ENCODE assay signal across 33 mouse cellular contexts in the genomic region with DNA sequence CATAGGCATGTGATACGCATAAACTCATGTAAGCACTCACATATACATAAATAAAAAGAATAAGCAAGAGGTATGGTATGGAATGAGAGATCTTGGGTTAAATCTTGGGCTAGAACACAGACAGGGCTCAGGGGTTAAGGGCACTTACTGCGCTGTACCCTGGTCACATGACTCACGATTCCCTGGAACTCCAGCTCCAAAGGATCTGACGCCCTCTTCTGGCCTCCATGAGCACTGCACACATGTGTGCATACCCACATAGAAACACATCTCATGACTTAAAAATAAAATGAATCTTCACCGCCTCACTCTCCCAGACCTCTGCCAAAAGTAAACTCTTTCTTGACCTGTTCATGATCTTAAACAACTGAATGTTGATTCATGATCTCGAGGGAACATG. TPM values are rescaled to one million over a fixed set of nuclear protein-coding genes. Genes with fewer than 3 reads are reported as not detected.
DNase-seq lines count a peak whose midpoint lies in the region; ATAC-seq and TF ChIP-seq lines count a peak whose summit lies in the region.
"Had no signal": no experiment of that assay in that cellular context is flagged by ENCODE, and none has a peak within 500 bp of the region (broad histone marks: within the 10 kb centered on the region; RNA-seq: fewer than 3 reads in every experiment).

No protein-coding gene starts in this region.

- no peak for DNase-seq in lung, embryonic 14.5 days
- no peak for DNase-seq in lung, postnatal 14 days
- DNase-seq in NIH3T3 (ENCODE audit: low read depth), result peak; percentile 38
- no peak for DNase-seq in ovary, postnatal 14 days (ENCODE audit: low spot score)
- no peak for DNase-seq in urinary bladder, postnatal 25 days (ENCODE audit: low spot score)
- DNase-seq: cerebellum, adult 11 months; cerebellum, postnatal 10 days; forebrain, postnatal 0 days; gastrocnemius, postnatal 25 days; heart, postnatal 4 days; kidney, adult 9 months; kidney, postnatal 36 days; layer of hippocampus, adult 9-11 months; left cerebral cortex, postnatal 4 days; retina, postnatal 1 day; right cerebral cortex, postnatal 25 days; thymus, adult 18-20 months; thymus, postnatal 4 days had no signal

- no peak overlapping the region for H3K27ac ChIP-seq in intestine, postnatal 0 days (ENCODE audit: low read depth, low read length)
- no peak overlapping the region for H3K27ac ChIP-seq in intestine, embryonic 15.5 days
- H3K27ac ChIP-seq in lung, embryonic 14.5 days (ENCODE audit: low read depth), result no peak overlapping the region
- H3K27ac ChIP-seq: heart, embryonic 10.5 days; hindbrain, embryonic 14.5 days; left cerebral cortex, adult 2 months; lung, embryonic 15.5 days; macrophage; midbrain, embryonic 15.5 days; neural tube, embryonic 12.5 days had no signal

- no peak for ATAC-seq in intestine, postnatal 0 days
- ATAC-seq in intestine, embryonic 15.5 days, result no peak
- ATAC-seq in lung, embryonic 14.5 days (ENCODE audit: insufficient read depth), result no peak
- ATAC-seq: forebrain, postnatal 0 days; inflammation-experienced regulatory T-cells, adult 6 months; midbrain, embryonic 15.5 days had no signal

- H3K4me3 ChIP-seq in intestine, postnatal 0 days (ENCODE audit: low read depth, low read length), result no peak overlapping the region
- H3K4me3 ChIP-seq in intestine, embryonic 15.5 days (replicated peaks), result no peak overlapping the region
- H3K4me3 ChIP-seq in lung, embryonic 14.5 days (ENCODE audit: low read depth, low read length), result no peak overlapping the region
- H3K4me3 ChIP-seq: heart, embryonic 10.5 days; left cerebral cortex, adult 2 months; lung, embryonic 15.5 days; midbrain, embryonic 15.5 days; neural tube, embryonic 12.5 days had no signal

- TF ChIP-seq CTCF in intestine, postnatal 0 days (IDR thresholded peaks at IDR 0.05; ENCODE audit: low read depth), result peak; percentile 23; the same call in 1 of the 2 replicates
- peak; percentile 41; the same call in 1 of the 2 replicates for TF ChIP-seq CTCF in lung, embryonic 14.5 days (IDR thresholded peaks at IDR 0.05; ENCODE audit: low read depth)

- no peak overlapping the region for H3K4me2 ChIP-seq in intestine, postnatal 0 days (replicated peaks; ENCODE audit: low read depth)
- no peak overlapping the region for H3K4me2 ChIP-seq in intestine, embryonic 15.5 days (replicated peaks)
- H3K4me2 ChIP-seq in lung, embryonic 14.5 days, result no peak overlapping the region
- H3K4me2 ChIP-seq: hindbrain, embryonic 14.5 days; lung, embryonic 15.5 days; midbrain, embryonic 15.5 days; neural tube, embryonic 12.5 days had no signal

- no peak overlapping the region for H3K9ac ChIP-seq in intestine, postnatal 0 days (ENCODE audit: low read depth, low read length)
- H3K9ac ChIP-seq in intestine, embryonic 15.5 days, result no peak overlapping the region
- H3K9ac ChIP-seq in lung, embryonic 14.5 days, result no peak overlapping the region
- H3K9ac ChIP-seq: forebrain, postnatal 0 days; hindbrain, embryonic 14.5 days; lung, embryonic 15.5 days; midbrain, embryonic 15.5 days; neural tube, embryonic 12.5 days had no signal

- no peaks in the 10 kb centered on the region for H3K4me1 ChIP-seq in intestine, postnatal 0 days (replicated peaks; ENCODE audit: control insufficient read depth, insufficient read depth, low read length)
- H3K4me1 ChIP-seq in intestine, embryonic 15.5 days (replicated peaks), result no peaks in the 10 kb centered on the region
- no peaks in the 10 kb centered on the region for H3K4me1 ChIP-seq in lung, embryonic 14.5 days (ENCODE audit: insufficient read depth)
- H3K4me1 ChIP-seq: midbrain, embryonic 15.5 days had no signal

- no peaks in the 10 kb centered on the region for H3K27me3 ChIP-seq in intestine, postnatal 0 days (replicated peaks; ENCODE audit: control insufficient read depth, insufficient read depth, low read length)
- peaks cover 6% of the 10 kb centered on the region; the same call in 1 of the 2 replicates for H3K27me3 ChIP-seq in intestine, embryonic 15.5 days (replicated peaks)
- H3K27me3 ChIP-seq in lung, embryonic 14.5 days (ENCODE audit: insufficient read depth, low read length), result 0 out of 2 replicates have a peak, but pooled peaks cover 5% of the 10 kb centered on the region
- H3K27me3 ChIP-seq: midbrain, embryonic 15.5 days; neural tube, embryonic 12.5 days had no signal

- no peaks in the 10 kb centered on the region for H3K36me3 ChIP-seq in intestine, postnatal 0 days (ENCODE audit: control insufficient read depth, insufficient read depth)
- H3K36me3 ChIP-seq in intestine, embryonic 15.5 days, result no peaks in the 10 kb centered on the region
- H3K36me3 ChIP-seq in lung, embryonic 14.5 days (ENCODE audit: insufficient read depth), result no peaks in the 10 kb centered on the region
- H3K36me3 ChIP-seq: heart, embryonic 10.5 days; lung, embryonic 15.5 days; midbrain, embryonic 15.5 days; neural tube, embryonic 12.5 days had no signal

- no peaks in the 10 kb centered on the region for H3K9me3 ChIP-seq in intestine, postnatal 0 days (ENCODE audit: control insufficient read depth)
- no peaks in the 10 kb centered on the region for H3K9me3 ChIP-seq in intestine, embryonic 15.5 days
- no peaks in the 10 kb centered on the region for H3K9me3 ChIP-seq in lung, embryonic 14.5 days (ENCODE audit: low read depth, low read length)
- H3K9me3 ChIP-seq: heart, embryonic 10.5 days; lung, embryonic 15.5 days; midbrain, embryonic 15.5 days; neural tube, embryonic 12.5 days had no signal

- WGBS in intestine, postnatal 0 days, result 83% methylated on average over 6 of the region's 6 CpGs
- 88% methylated on average over 6 of the region's 6 CpGs for WGBS in intestine, embryonic 15.5 days
- WGBS in lung, embryonic 14.5 days, result 81% methylated on average over 6 of the region's 6 CpGs

RNA-seq across cellular contexts. Expression of a gene that starts 46.5 kb away (rescaled TPM):
- not detected in 2 replicates for polyA plus RNA-seq in intestine, postnatal 0 days (2015; fragmentation: Nextera tagmentation; extraction: Ambion mirVana)
- polyA plus RNA-seq in intestine, embryonic 15.5 days (2015; fragmentation: Nextera tagmentation; extraction: Ambion mirVana), result not detected in 2 replicates
- not detected in 2 replicates for polyA plus RNA-seq in lung, embryonic 14.5 days (2014; fragmentation: Nextera tagmentation; extraction: Ambion mirVana)
- polyA plus RNA-seq: embryonic facial prominence, embryonic 11.5 days; forebrain, embryonic 11.5 days; forebrain, postnatal 0 days; heart, embryonic 10.5 days; heart, embryonic 16.5 days; hindbrain, embryonic 14.5 days; inflammation-experienced regulatory T-cells, adult 6 months; liver, adult 2 months; lung, embryonic 15.5 days; macrophage; midbrain, embryonic 15.5 days; neural tube, embryonic 12.5 days; spleen, adult 2 months had no signal
